Mouse (Mus musculus) liver, postnatal 0 days (tissue): Measurements from ENCODE around the gene Rfc1.

Experiments used
- CTCF ChIP-seq: sonication (generic); IDR thresholded peaks from 2 replicates; pipeline ENCODE4 v1.5.1; 2016; ENCODE audit warnings: antibody characterized with exemption, low read depth
- EP300 ChIP-seq: IDR thresholded peaks from 2 replicates; pipeline ENCODE4 v1.6.1; 2016; ENCODE audit warnings: antibody characterized with exemption, low read depth, mild to moderate bottlenecking

- no peak for TF ChIP-seq CTCF
- no peak for TF ChIP-seq EP300
These were observed 114.4 kb downstream of the Rfc1 start for GRCm38 (mm10) chr5:65221037-65221436.
